In genomic region chr3:116113443-116114241, GRCm38 (mm10) we compare ENCODE assay signal across 8 mouse cellular contexts. TPM values are rescaled to one million over a fixed set of nuclear protein-coding genes. Genes with fewer than 3 reads are reported as not detected.
DNase-seq lines count a peak whose midpoint lies in the region; ATAC-seq and TF ChIP-seq lines count a peak whose summit lies in the region.

No protein-coding gene starts in this region.

- no peak for DNase-seq in stomach, postnatal 0 days (ENCODE audit: low spot score)
- peak; percentile 21 for DNase-seq in forebrain, embryonic 10.5 days (ENCODE audit: extremely low spot score, low spot score)
- DNase-seq in testis, postnatal 10 days (ENCODE audit: low spot score), result no peak
- no peak for DNase-seq in lung, postnatal 25 days (ENCODE audit: low spot score)
- no peak for DNase-seq in thymus, postnatal 14 days

- H3K9me3 ChIP-seq in stomach, embryonic 14.5 days (ENCODE audit: control insufficient read depth, low read depth, low read length), result no peaks in the 10 kb centered on the region
- H3K9me3 ChIP-seq in stomach, postnatal 0 days (ENCODE audit: control insufficient read depth, low read length), result no peaks in the 10 kb centered on the region
- H3K9me3 ChIP-seq in forebrain, embryonic 10.5 days, result no peaks in the 10 kb centered on the region
- no peaks in the 10 kb centered on the region for H3K9me3 ChIP-seq in limb, embryonic 12.5 days
- no peaks in the 10 kb centered on the region for H3K9me3 ChIP-seq in stomach, embryonic 16.5 days (replicated peaks; ENCODE audit: control insufficient read depth, low read length)

- H3K4me1 ChIP-seq in stomach, embryonic 14.5 days (ENCODE audit: control insufficient read depth, insufficient read depth, low read length), result peaks cover 20% of the 10 kb centered on the region; the same call in 1 of the 2 replicates
- H3K4me1 ChIP-seq in stomach, postnatal 0 days (replicated peaks; ENCODE audit: control insufficient read depth, insufficient read depth), result no peaks in the 10 kb centered on the region
- peaks cover 33% of the 10 kb centered on the region for H3K4me1 ChIP-seq in forebrain, embryonic 10.5 days
- H3K4me1 ChIP-seq in limb, embryonic 12.5 days (replicated peaks), result peaks cover 30% of the 10 kb centered on the region
- H3K4me1 ChIP-seq in stomach, embryonic 16.5 days (ENCODE audit: control insufficient read depth, insufficient read depth, low read length), result peaks cover 12% of the 10 kb centered on the region; the same call in 1 of the 2 replicates

- H3K36me3 ChIP-seq in stomach, embryonic 14.5 days (ENCODE audit: control insufficient read depth, insufficient read depth, low read length), result peaks cover 5% of the 10 kb centered on the region; the same call in 1 of the 2 replicates
- no peaks in the 10 kb centered on the region for H3K36me3 ChIP-seq in stomach, postnatal 0 days (ENCODE audit: control insufficient read depth, insufficient read depth, low read length)
- peaks cover 3% of the 10 kb centered on the region; the same call in 1 of the 2 replicates for H3K36me3 ChIP-seq in forebrain, embryonic 10.5 days (replicated peaks)
- peaks cover 30% of the 10 kb centered on the region for H3K36me3 ChIP-seq in limb, embryonic 12.5 days
- H3K36me3 ChIP-seq in stomach, embryonic 16.5 days (ENCODE audit: control insufficient read depth, insufficient read depth, low read length), result no peaks in the 10 kb centered on the region

- ATAC-seq in stomach, embryonic 14.5 days (ENCODE audit: insufficient number of reproducible peaks, insufficient read depth, low FRiP score, low read depth), result no peak
- ATAC-seq in stomach, postnatal 0 days (ENCODE audit: low FRiP score, low TSS enrichment), result no peak
- ATAC-seq in limb, embryonic 12.5 days (ENCODE audit: insufficient number of reproducible peaks, insufficient read depth, low FRiP score, low TSS enrichment, low read depth), result peak; percentile 54; the same call in 1 of the 2 replicates
- ATAC-seq in stomach, embryonic 16.5 days (ENCODE audit: insufficient read depth, low FRiP score), result no peak

- no peak for TF ChIP-seq CTCF in stomach, postnatal 0 days (IDR thresholded peaks at IDR 0.05; ENCODE audit: low read depth)

- no peak for TF ChIP-seq EP300 in stomach, postnatal 0 days (optimal IDR thresholded peaks at IDR 0.05)

- WGBS in stomach, embryonic 14.5 days, result 32% methylated on average over 7 of the region's 7 CpGs
- 35% methylated on average over 7 of the region's 7 CpGs for WGBS in stomach, postnatal 0 days
- 17% methylated on average over 7 of the region's 7 CpGs for WGBS in forebrain, embryonic 10.5 days
- 5% methylated on average over 7 of the region's 7 CpGs for WGBS in limb, embryonic 12.5 days
- WGBS in stomach, embryonic 16.5 days, result 32% methylated on average over 7 of the region's 7 CpGs

- no peaks in the 10 kb centered on the region for H3K27me3 ChIP-seq in stomach, embryonic 14.5 days (ENCODE audit: control insufficient read depth, insufficient read depth, low read length)
- H3K27me3 ChIP-seq in stomach, postnatal 0 days (ENCODE audit: control insufficient read depth, insufficient read depth, low read length), result no peaks in the 10 kb centered on the region
- no peaks in the 10 kb centered on the region for H3K27me3 ChIP-seq in forebrain, embryonic 10.5 days (ENCODE audit: poor library complexity, severe bottlenecking)
- H3K27me3 ChIP-seq in limb, embryonic 12.5 days, result no peaks in the 10 kb centered on the region
- H3K27me3 ChIP-seq in stomach, embryonic 16.5 days (ENCODE audit: control insufficient read depth, insufficient read depth, low read length), result no peaks in the 10 kb centered on the region

- peak overlapping the region; percentile 26; the same call in 1 of the 2 replicates for H3K4me2 ChIP-seq in stomach, embryonic 14.5 days (replicated peaks; ENCODE audit: low read depth, low read length)
- H3K4me2 ChIP-seq in stomach, postnatal 0 days (replicated peaks; ENCODE audit: low read depth), result no peak overlapping the region
- H3K4me2 ChIP-seq in limb, embryonic 12.5 days, result peak overlapping the region; percentile 32
- H3K4me2 ChIP-seq in stomach, embryonic 16.5 days (ENCODE audit: low read depth, low read length), result peak overlapping the region; percentile 4; the same call in 1 of the 2 replicates

- peak overlapping the region; percentile 61 for H3K27ac ChIP-seq in stomach, embryonic 14.5 days (ENCODE audit: low read length)
- H3K27ac ChIP-seq in stomach, postnatal 0 days (replicated peaks), result no peak overlapping the region
- H3K27ac ChIP-seq in forebrain, embryonic 10.5 days, result peak overlapping the region; percentile 75
- peak overlapping the region; percentile 79 for H3K27ac ChIP-seq in limb, embryonic 12.5 days
- peak overlapping the region; percentile 57 for H3K27ac ChIP-seq in stomach, embryonic 16.5 days (ENCODE audit: low read length)

- H3K9ac ChIP-seq in stomach, embryonic 14.5 days (replicated peaks; ENCODE audit: low read depth, low read length), result no peak overlapping the region
- no peak overlapping the region for H3K9ac ChIP-seq in stomach, postnatal 0 days (ENCODE audit: low read length)
- H3K9ac ChIP-seq in limb, embryonic 12.5 days (replicated peaks), result no peak overlapping the region
- H3K9ac ChIP-seq in stomach, embryonic 16.5 days (ENCODE audit: low read length), result 0 out of 2 replicates have a peak overlapping the region, but pooled peaks have one; percentile 5

- no peak overlapping the region for H3K4me3 ChIP-seq in stomach, embryonic 14.5 days (ENCODE audit: low read depth, low read length)
- H3K4me3 ChIP-seq in stomach, postnatal 0 days (ENCODE audit: low read depth, low read length), result no peak overlapping the region
- H3K4me3 ChIP-seq in forebrain, embryonic 10.5 days, result peak overlapping the region; percentile 29
- H3K4me3 ChIP-seq in limb, embryonic 12.5 days (replicated peaks), result no peak overlapping the region; the same call in 1 of the 2 replicates
- H3K4me3 ChIP-seq in stomach, embryonic 16.5 days (replicated peaks; ENCODE audit: low read length), result no peak overlapping the region

RNA-seq across cellular contexts. Expression of gene Vcam1, which starts 15.8 kb away (rescaled TPM):
- polyA plus RNA-seq in stomach, embryonic 14.5 days (2014; fragmentation: Nextera tagmentation; extraction: Ambion mirVana), result 68.1 and 70.0 TPM in 2 replicates
- 16.3 and 17.3 TPM in 2 replicates for polyA plus RNA-seq in stomach, postnatal 0 days (2015; fragmentation: Nextera tagmentation; extraction: Ambion mirVana)
- polyA plus RNA-seq in forebrain, embryonic 10.5 days (2016; fragmentation: Nextera tagmentation; extraction: Ambion mirVana), result 20.6 and 24.6 TPM in 2 replicates
- 77.8 and 87.7 TPM in 2 replicates for polyA plus RNA-seq in limb, embryonic 12.5 days (2016; fragmentation: Nextera tagmentation; extraction: Ambion mirVana)
- 63.3 and 65.7 TPM in 2 replicates for polyA plus RNA-seq in stomach, embryonic 16.5 days (2015; fragmentation: Nextera tagmentation; extraction: Ambion mirVana)
